Mouse (Mus musculus) olfactory bulb, adult 2 months (tissue): ENCODE data around the gene Spa17.

ENCODE experiments used
- CTCF ChIP-seq: fragments of 200-500 bp; IDR thresholded peaks from 2 replicates; pipeline ENCODE4 v1.5.1; 2012; ENCODE audit warnings: low read depth, mild to moderate bottlenecking, low read length, moderate library complexity; ENCODE audit not compliant: insufficient read depth
- POLR2A ChIP-seq: fragments of 200-500 bp; IDR thresholded peaks from 2 replicates; pipeline ENCODE4 v1.6.1; 2012; ENCODE audit warnings: mild to moderate bottlenecking, low read depth, low read length, moderate library complexity; ENCODE audit not compliant: insufficient read depth

DNA sequence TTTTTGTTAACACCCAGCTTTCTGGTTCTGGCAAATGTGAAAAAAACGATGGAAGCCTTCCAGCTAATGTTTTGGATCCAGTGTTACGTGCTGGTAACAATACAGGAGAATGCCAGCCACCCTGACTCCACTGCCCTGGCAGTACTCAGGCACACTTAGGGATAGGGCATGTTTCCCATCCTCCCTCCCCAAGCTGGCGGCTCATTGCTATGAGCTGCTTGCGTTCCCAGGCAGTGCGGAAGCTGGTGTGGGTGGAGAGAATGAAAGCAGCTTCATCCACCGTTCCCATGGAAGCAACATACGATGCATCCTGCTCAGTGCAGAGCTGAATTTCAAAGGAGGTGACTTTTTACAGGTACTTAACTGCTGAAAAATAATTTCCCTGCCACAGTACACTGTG lies 12.1 kb upstream of the Spa17 start:
- TF ChIP-seq CTCF, result no peak
- TF ChIP-seq POLR2A, result no peak
